ENCODE assay signal across 8 mouse cellular contexts in the genomic region with DNA sequence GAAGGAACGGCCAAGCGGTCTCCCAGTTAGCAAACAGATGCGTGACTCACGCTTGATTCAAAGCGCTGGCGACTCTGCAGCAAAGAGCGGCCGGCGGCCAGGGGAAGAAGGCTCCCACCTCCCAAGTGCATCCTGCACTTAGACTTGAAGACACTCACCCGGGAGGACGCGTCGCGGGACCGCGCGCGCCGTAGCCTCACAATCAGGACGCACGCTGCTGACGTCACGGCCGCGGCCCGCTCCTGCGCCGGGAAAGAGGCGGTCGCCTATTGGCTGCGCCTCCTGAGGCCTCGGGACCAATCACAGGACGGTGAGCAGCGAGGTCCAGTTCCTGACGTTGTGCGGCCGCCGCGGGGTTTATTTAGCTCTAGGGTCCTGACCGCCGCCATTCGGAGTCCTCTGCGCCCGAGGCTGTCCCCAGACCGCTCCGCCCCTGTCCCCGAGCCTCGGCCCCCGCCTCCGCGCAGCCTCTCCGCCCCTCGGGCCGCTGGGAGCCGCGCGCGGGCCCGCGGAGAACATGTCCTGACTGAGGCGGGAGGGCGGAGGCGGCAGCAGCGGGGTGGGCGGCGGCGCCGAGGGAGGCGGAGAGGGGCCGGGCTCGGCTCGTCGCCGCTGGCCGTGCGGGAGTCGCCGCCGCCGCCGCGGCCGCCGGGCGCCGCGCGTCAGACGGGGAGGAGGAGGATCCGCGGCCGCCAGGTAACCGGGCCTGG. TPM values are rescaled to one million over a fixed set of nuclear protein-coding genes. Genes with fewer than 3 reads are reported as not detected.
DNase-seq lines count a peak whose midpoint lies in the region; ATAC-seq and TF ChIP-seq lines count a peak whose summit lies in the region.

A gene (plus strand): TSS at position 293 of the 710 bp plus-strand sequence.

- WGBS in forebrain, embryonic 15.5 days = under 1% methylated on average over 76 of the region's 93 CpGs
- under 1% methylated on average over 79 of the region's 93 CpGs for WGBS in lung, adult 2 months

- H3K4me3 ChIP-seq in ES-E14 (ENCODE audit: insufficient read depth in 1 of 2, low read depth in 1 of 2, low read length in 2 of 2, poor library complexity in 1 of 2, severe bottlenecking in 1 of 2) = peak within 1 kb of the TSS; percentile 83 to 86
- peak within 1 kb of the TSS; percentile 78 for H3K4me3 ChIP-seq in forebrain, embryonic 15.5 days
- peak within 1 kb of the TSS; percentile 88 for H3K4me3 ChIP-seq in lung, adult 2 months (replicated peaks; ENCODE audit: extremely low read depth, low read depth, low read length)

- TF ChIP-seq POLR2A in lung, adult 2 months (IDR thresholded peaks at IDR 0.05; ENCODE audit: borderline replicate concordance, extremely low read depth, low read depth, low read length) = peak; percentile 57; the same call in 1 of the 2 replicates

- H3K27me3 ChIP-seq in forebrain, embryonic 15.5 days = no peaks in the 10 kb centered on the region

- peak within 1 kb of the TSS; percentile 87 for H3K27ac ChIP-seq in ES-E14 (ENCODE audit: insufficient read depth, low read depth, low read length, poor library complexity, severe bottlenecking)
- peak within 1 kb of the TSS; percentile 98 for H3K27ac ChIP-seq in forebrain, embryonic 15.5 days (replicated peaks)

- 0 out of 4 replicates have a peak, but pooled peaks cover 0 to 2% of the 10 kb centered on the region in 2 experiments for H3K4me1 ChIP-seq in ES-E14 (ENCODE audit: control insufficient read depth in 2 of 2, insufficient read depth in 2 of 2, low read length in 2 of 2, poor library complexity in 1 of 2)
- H3K4me1 ChIP-seq in forebrain, embryonic 15.5 days = peaks cover 24% of the 10 kb centered on the region
- H3K4me1 ChIP-seq in lung, adult 2 months (ENCODE audit: control insufficient read depth, insufficient read depth, low read length) = peaks cover 3% of the 10 kb centered on the region

- H3K4me2 ChIP-seq in forebrain, embryonic 15.5 days (replicated peaks) = peak within 1 kb of the TSS; percentile 59

- intact Hi-C loops in heart, postnatal 25 days (cut with DNase I) = loop anchor here (5.0 kb wide), 2 partner anchors 36 to 71 kb away; no protein-coding TSS in a partner anchor

- ATAC-seq in forebrain, embryonic 15.5 days (replicated peaks) = peak; percentile 100
- peak; percentile 94 for ATAC-seq in neutrophil, adult 5-6 weeks (ENCODE audit: extremely low read depth, insufficient number of reproducible peaks, low FRiP score, poor library complexity, severe bottlenecking)

- H3K9ac ChIP-seq in ES-E14 (ENCODE audit: insufficient read depth, low read depth, low read length, poor library complexity, severe bottlenecking) = peak within 1 kb of the TSS; percentile 89
- H3K9ac ChIP-seq in forebrain, embryonic 15.5 days (replicated peaks) = peak within 1 kb of the TSS; percentile 85

- peak; percentile 95 for DNase-seq in ES-E14 (ENCODE audit: low read depth, low spot score)
- peak; percentile 99 for DNase-seq in cerebellum, adult 11-12 months
- peak; percentile 97 for DNase-seq in heart, postnatal 25 days (ENCODE audit: low spot score)
- DNase-seq in layer of hippocampus, adult 18-20 months (ENCODE audit: low spot score in 2 of 2) = peak; percentile 98 to 100
- peak; percentile 98 for DNase-seq in lung, adult 2 months
- DNase-seq in thymus, adult 18-20 months = peak; percentile 95 to 97

- TF ChIP-seq CTCF in lung, adult 2 months (IDR thresholded peaks at IDR 0.05; ENCODE audit: insufficient read depth, low read length) = no peak

- in situ Hi-C loops in ES-E14 (cut with MboI; ENCODE audit: low sequenced_read_pairs in 2 of 2, unreplicated experiment in 2 of 2) = no loop called here

- no peaks in the 10 kb centered on the region for H3K36me3 ChIP-seq in ES-E14 (ENCODE audit: control insufficient read depth, insufficient read depth, low read length, poor library complexity, severe bottlenecking)
- H3K36me3 ChIP-seq in forebrain, embryonic 15.5 days = no peaks in the 10 kb centered on the region

- no peaks in the 10 kb centered on the region for H3K9me3 ChIP-seq in ES-E14 (ENCODE audit: control insufficient read depth, insufficient read depth, low read depth, low read length)
- H3K9me3 ChIP-seq in forebrain, embryonic 15.5 days = no peaks in the 10 kb centered on the region

TF ChIP-seq in ES-E14, 5 proteins besides CTCF, POLR2A, EP300 and RAD21:
- TF ChIP-seq ZNF384 (IDR thresholded peaks at IDR 0.05; ENCODE audit: low read depth, low read length) (no peak), MAFK (IDR thresholded peaks at IDR 0.05; ENCODE audit: insufficient read depth, low read depth, low read length) (no peak), CHD2 (IDR thresholded peaks at IDR 0.05; ENCODE audit: low read depth, low read length) (peak; percentile 80), ZC3H11A (IDR thresholded peaks at IDR 0.05; ENCODE audit: borderline replicate concordance, low read depth, low read length) (no peak), HCFC1 (IDR thresholded peaks at IDR 0.05; ENCODE audit: borderline replicate concordance, insufficient read depth, low read length) (peak; percentile 83)

RNA-seq across cellular contexts. Expression of the gene that starts here (rescaled TPM):
- total RNA-seq in ES-E14 (2012; rRNA removed) = 17.5 and 19.3 TPM in 2 replicates
- 24.6 and 25.5 TPM in 2 replicates for polyA plus RNA-seq in forebrain, embryonic 15.5 days (2015; fragmentation: Nextera tagmentation; extraction: Ambion mirVana)
- 10 to 100 TPM; 28.4 to 34.8 TPM for total RNA-seq in heart, postnatal 25 days (2021)
- total RNA-seq in layer of hippocampus, adult 18-20 months (2021) = 10 to 100 TPM; 42.9 to 43.3 TPM
- 5.4 and 10.2 TPM in 2 replicates for polyA plus RNA-seq in lung, adult 2 months (2012; rRNA removed)
- total RNA-seq in neutrophil, adult 5-6 weeks (2017) = 65.3 and 71.2 TPM in 2 replicates

Comparison
In these comparisons a context has a peak if more than half of its experiments do, and no peak if none do; other contexts are left out.
1. Peak in every context shown above with its lines: DNase-seq, ATAC-seq, H3K4me3 ChIP-seq and H3K27ac ChIP-seq.